Mouse (Mus musculus): ENCODE measurements at regions not wholly inside any gene's neighbourhood (a gene's known extent, or its start where the extent isn't known, plus 50 kb on each side); places are given as distances from the start of the nearest gene placed in this dataset.

- DNase-seq (ENCODE audit: low spot score) = no peak
Observed at GRCm38 (mm10) chr13:39950203-39950602, 411.0 kb downstream of the Ofcc1 start.

- no peak for DNase-seq (ENCODE audit: low spot score)
Observed at GRCm38 (mm10) chr13:39935216-39935615, 426.0 kb downstream of the Ofcc1 start.

- no peak for DNase-seq (ENCODE audit: low spot score)
Observed at GRCm38 (mm10) chr13:39931487-39931886, 429.8 kb downstream of the Ofcc1 start.

GRCm38 (mm10) chr13:39928573-39928972 is 432.7 kb downstream of the Ofcc1 start:
- DNase-seq (ENCODE audit: low spot score) = no peak

- DNase-seq (ENCODE audit: low spot score) = no peak
Observed at GRCm38 (mm10) chr13:39924366-39924765, 436.9 kb downstream of the Ofcc1 start.

- DNase-seq (ENCODE audit: low spot score) = peak; percentile 2
Observed at GRCm38 (mm10) chr13:39923113-39923512, 438.1 kb downstream of the Ofcc1 start.

GRCm38 (mm10) chr13:39907720-39908119 is 453.5 kb downstream of the Ofcc1 start:
- no peak for DNase-seq (ENCODE audit: low spot score)

- DNase-seq (ENCODE audit: low spot score) = no peak
Observed at GRCm38 (mm10) chr13:39904264-39904663, 457.0 kb downstream of the Ofcc1 start.

GRCm38 (mm10) chr13:39903319-39903718 is 457.9 kb downstream of the Ofcc1 start:
- DNase-seq (ENCODE audit: low spot score) = no peak

GRCm38 (mm10) chr13:39899332-39899731 is 461.9 kb downstream of the Ofcc1 start:
- DNase-seq (ENCODE audit: low spot score) = no peak

- DNase-seq (ENCODE audit: low spot score) = no peak
Observed at GRCm38 (mm10) chr13:39898412-39898979, 462.8 kb downstream of the Ofcc1 start.

- DNase-seq (ENCODE audit: low spot score) = peak; percentile 2
Observed at GRCm38 (mm10) chr13:39894159-39894558, 467.1 kb downstream of the Ofcc1 start.

GRCm38 (mm10) chr13:39881066-39881465 is 480.2 kb downstream of the Ofcc1 start:
- DNase-seq (ENCODE audit: low spot score) = no peak

GRCm38 (mm10) chr13:39880136-39880535 is 481.1 kb downstream of the Ofcc1 start:
- no peak for DNase-seq (ENCODE audit: low spot score)

GRCm38 (mm10) chr13:39877361-39878141 is 483.7 kb downstream of the Ofcc1 start:
- DNase-seq (ENCODE audit: low spot score) = no peak

GRCm38 (mm10) chr13:39852257-39852800 is 508.9 kb downstream of the Ofcc1 start:
- no peak for DNase-seq (ENCODE audit: low spot score)

- DNase-seq (ENCODE audit: low spot score) = peak; percentile 16
Observed at GRCm38 (mm10) chr13:39849391-39849790, 511.9 kb downstream of the Ofcc1 start.

- DNase-seq (ENCODE audit: low spot score) = no peak
Observed at GRCm38 (mm10) chr13:39836053-39836584, 525.1 kb downstream of the Ofcc1 start.

- no peak for DNase-seq (ENCODE audit: low spot score)
Observed at GRCm38 (mm10) chr13:39835302-39835701, 525.9 kb downstream of the Ofcc1 start.

- no peak for DNase-seq (ENCODE audit: low spot score)
Observed at GRCm38 (mm10) chr13:39834521-39835245, 526.6 kb downstream of the Ofcc1 start.

- no peak for DNase-seq (ENCODE audit: low spot score)
Observed at GRCm38 (mm10) chr13:39823965-39824555, 537.2 kb downstream of the Ofcc1 start.

GRCm38 (mm10) chr13:39823346-39823954 is 537.8 kb downstream of the Ofcc1 start:
- DNase-seq (ENCODE audit: low spot score) = no peak
